Mouse (Mus musculus) hindbrain, embryonic 12.5 days (tissue): Measurements from ENCODE around the gene Slc16a11. TPM values are rescaled to one million over a fixed set of nuclear protein-coding genes. Genes with fewer than 3 reads are reported as not detected.

Source experiments
- ATAC-seq: fragments of 200-750 bp; cut with Nextera tagmentation; 2 replicates; pipeline ENCODE4 v1.8.0; 2017; ENCODE audit warnings: moderate TSS enrichment; ENCODE audit not compliant: low FRiP score
- H3K27ac ChIP-seq: fragments of 300-500 bp; sonication (generic); 2 replicates; pipeline ENCODE4 v1.5.1; 2016; ENCODE audit warnings: mild to moderate bottlenecking
- H3K27me3 ChIP-seq: fragments of 300-500 bp; sonication (generic); 2 replicates; pipeline ENCODE4 v1.6.1; 2016; ENCODE audit warnings: mild to moderate bottlenecking
- H3K36me3 ChIP-seq: fragments of 300-500 bp; sonication (generic); 2 replicates; pipeline ENCODE4 v1.6.1; 2016; ENCODE audit warnings: mild to moderate bottlenecking
- H3K4me1 ChIP-seq: fragments of 300-500 bp; sonication (generic); 2 replicates; pipeline ENCODE4 v1.6.1; 2016
- H3K4me2 ChIP-seq: fragments of 300-500 bp; sonication (generic); replicated peaks from 2 replicates; pipeline ENCODE4 v1.6.1; 2016; ENCODE audit warnings: mild to moderate bottlenecking
- H3K4me3 ChIP-seq: fragments of 300-500 bp; sonication (generic); 2 replicates; pipeline ENCODE4 v1.5.1; 2016; ENCODE audit warnings: mild to moderate bottlenecking
- H3K9ac ChIP-seq: fragments of 300-500 bp; sonication (generic); 2 replicates; pipeline ENCODE4 v1.6.1; 2016; ENCODE audit warnings: mild to moderate bottlenecking, moderate library complexity
- H3K9me3 ChIP-seq: fragments of 300-500 bp; sonication (generic); replicated peaks from 2 replicates; pipeline ENCODE4 v1.6.1; 2016; ENCODE audit warnings: mild to moderate bottlenecking
- WGBS: fragments of 180-500 bp; shearing (Covaris S2); methylation state at CpG from one replicate; pipeline ENCODE4 v1.1.7; 2016; 5-methylcytosine and 5-hydroxymethylcytosine counted together
- polyA plus RNA-seq: library from polyadenylated mRNA; unstranded; fragments of >200 nt; fragmentation: Nextera tagmentation; extraction: Ambion mirVana; gene quantifications from 2 replicates; pipeline ENCODE4 v1.2.1, GENCODE M21; 2016

Gene Slc16a11
- polyA plus RNA-seq, 1 experiment from 2014 or later = 2.6 TPM

- peaks cover 40% of the 10 kb centered on the region for H3K4me1 ChIP-seq
- H3K9ac ChIP-seq = peak within 1 kb of the TSS; percentile 29
- peak within 1 kb of the TSS; percentile 24 for H3K4me3 ChIP-seq
- H3K27me3 ChIP-seq = peaks cover 66% of the 10 kb centered on the region
- no peak within 1 kb of the TSS; the same call in 1 of the 2 replicates for H3K27ac ChIP-seq
- ATAC-seq = no peak
- WGBS = 3% methylated on average over 39 of the region's 39 CpGs
- H3K9me3 ChIP-seq = no peaks in the 10 kb centered on the region
- peak within 1 kb of the TSS; percentile 42 for H3K4me2 ChIP-seq
- peaks cover 4% of the 10 kb centered on the region for H3K36me3 ChIP-seq
Observed at GRCm38 (mm10) chr11:70229260-70230010, 16.9 kb downstream of the Slc16a11 start, which contains the start of gene Bcl6b. Bcl6b (minus strand) TSS chr11:70229798.

- Histone ChIP-seq H3K9ac (no peak overlapping the region), H3K27ac (no peak overlapping the region; the same call in 1 of the 2 replicates), H3K9me3 (no peaks in the 10 kb centered on the region), H3K27me3 (peaks cover 58% of the 10 kb centered on the region), H3K4me2 (peak overlapping the region; percentile 42), H3K36me3 (peaks cover 12% of the 10 kb centered on the region), H3K4me1 (peaks cover 40% of the 10 kb centered on the region), H3K4me3 (peak overlapping the region; percentile 24)
- ATAC-seq = peak; percentile 30; the same call in 1 of the 2 replicates
- 2% methylated on average over 32 of the region's 32 CpGs for WGBS
Observed at GRCm38 (mm10) chr11:70230239-70230727, 17.7 kb downstream of the Slc16a11 start.

- H3K4me1 ChIP-seq = peaks cover 40% of the 10 kb centered on the region
Observed at GRCm38 (mm10) chr11:70232546-70232945, 20.0 kb downstream of the Slc16a11 start.

GRCm38 (mm10) chr11:70233016-70233415, 20.5 kb downstream of the Slc16a11 start:
- Histone ChIP-seq H3K4me3 (peak overlapping the region; percentile 25; the same call in 1 of the 2 replicates), H3K36me3 (peaks cover 21% of the 10 kb centered on the region), H3K4me2 (peak overlapping the region; percentile 51), H3K9me3 (no peaks in the 10 kb centered on the region), H3K4me1 (peaks cover 40% of the 10 kb centered on the region), H3K9ac (peak overlapping the region; percentile 41), H3K27ac (no peak overlapping the region), H3K27me3 (peaks cover 30% of the 10 kb centered on the region)
- 39% methylated on average over 8 of the region's 8 CpGs for WGBS
- ATAC-seq = no peak

More at GRCm38 (mm10) chr11:70232546-70232945, 20.0 kb downstream of the Slc16a11 start:
- Histone ChIP-seq H3K27ac (no peak overlapping the region), H3K27me3 (peaks cover 35% of the 10 kb centered on the region), H3K4me2 (peak overlapping the region; percentile 51), H3K4me3 (peak overlapping the region; percentile 25), H3K9ac (peak overlapping the region; percentile 41), H3K9me3 (no peaks in the 10 kb centered on the region), H3K36me3 (peaks cover 21% of the 10 kb centered on the region)
- 4% methylated on average over 9 of the region's 10 CpGs for WGBS
- ATAC-seq = no peak

GRCm38 (mm10) chr11:70234037-70234436, 21.5 kb downstream of the Slc16a11 start:
- Histone ChIP-seq H3K27me3 (peaks cover 20% of the 10 kb centered on the region), H3K4me2 (no peak overlapping the region), H3K4me1 (peaks cover 44% of the 10 kb centered on the region), H3K27ac (no peak overlapping the region), H3K36me3 (peaks cover 21% of the 10 kb centered on the region), H3K4me3 (no peak overlapping the region), H3K9me3 (no peaks in the 10 kb centered on the region), H3K9ac (no peak overlapping the region)
- 61% methylated on average over 5 of the region's 5 CpGs for WGBS
- no peak for ATAC-seq

- peaks cover 21% of the 10 kb centered on the region for H3K36me3 ChIP-seq
- no peak for ATAC-seq
- H3K9ac ChIP-seq = no peak overlapping the region
- H3K27me3 ChIP-seq = peaks cover 15% of the 10 kb centered on the region
- H3K9me3 ChIP-seq = no peaks in the 10 kb centered on the region
- no peak overlapping the region for H3K4me2 ChIP-seq
- peaks cover 40% of the 10 kb centered on the region for H3K4me1 ChIP-seq
- no peak overlapping the region for H3K27ac ChIP-seq
- WGBS = 92% methylated on average over 8 of the region's 8 CpGs
- H3K4me3 ChIP-seq = no peak overlapping the region
Observed at GRCm38 (mm10) chr11:70234497-70234896, 21.9 kb downstream of the Slc16a11 start.

GRCm38 (mm10) chr11:70235254-70235900, 22.8 kb downstream of the Slc16a11 start:
- Histone ChIP-seq H3K4me1 (peaks cover 32% of the 10 kb centered on the region), H3K27ac (no peak overlapping the region), H3K4me3 (no peak overlapping the region), H3K36me3 (peaks cover 21% of the 10 kb centered on the region), H3K9ac (no peak overlapping the region), H3K27me3 (peaks cover 7% of the 10 kb centered on the region), H3K4me2 (no peak overlapping the region), H3K9me3 (no peaks in the 10 kb centered on the region)
- no peak for ATAC-seq
- WGBS = 93% methylated on average over 12 of the region's 12 CpGs

- no peak for ATAC-seq
- peak overlapping the region; percentile 92 for H3K27ac ChIP-seq
- 27% methylated on average over 7 of the region's 7 CpGs for WGBS
Observed at GRCm38 (mm10) chr11:70236717-70237116, 24.2 kb downstream of the Slc16a11 start.

GRCm38 (mm10) chr11:70237457-70238167, 25.1 kb downstream of the Slc16a11 start, which contains the start of gene 0610010K14Rik:
0610010K14Rik (minus strand) TSS chr11:70237914.
- Histone ChIP-seq H3K9me3 (no peaks in the 10 kb centered on the region), H3K4me1 (peaks cover 32% of the 10 kb centered on the region), H3K27ac (peak within 1 kb of the TSS; percentile 92), H3K4me2 (peak within 1 kb of the TSS; percentile 98), H3K27me3 (no peaks in the 10 kb centered on the region), H3K9ac (peak within 1 kb of the TSS; percentile 92), H3K4me3 (peak within 1 kb of the TSS; percentile 91), H3K36me3 (peaks cover 21% of the 10 kb centered on the region)
- WGBS = under 1% methylated on average over 62 of the region's 70 CpGs
- peak; percentile 93 for ATAC-seq

More at GRCm38 (mm10) chr11:70236717-70237116, 24.2 kb downstream of the Slc16a11 start:
- Histone ChIP-seq H3K4me2 (peak overlapping the region; percentile 98), H3K9me3 (no peaks in the 10 kb centered on the region), H3K4me3 (peak overlapping the region; percentile 91), H3K36me3 (peaks cover 21% of the 10 kb centered on the region), H3K9ac (peak overlapping the region; percentile 92), H3K27me3 (no peaks in the 10 kb centered on the region), H3K4me1 (peaks cover 37% of the 10 kb centered on the region)

- Histone ChIP-seq H3K4me3 (peak overlapping the region; percentile 91), H3K27ac (peak overlapping the region; percentile 92), H3K27me3 (no peaks in the 10 kb centered on the region), H3K9ac (peak overlapping the region; percentile 92), H3K4me2 (peak overlapping the region; percentile 98), H3K36me3 (peaks cover 21% of the 10 kb centered on the region), H3K4me1 (peaks cover 26% of the 10 kb centered on the region), H3K9me3 (no peaks in the 10 kb centered on the region)
- WGBS = 12% methylated on average over 23 of the region's 23 CpGs
- no peak for ATAC-seq
Observed at GRCm38 (mm10) chr11:70238591-70239440, 26.3 kb downstream of the Slc16a11 start.
